Mouse (Mus musculus): Measurements from ENCODE around the gene Pde7b.

DNA sequence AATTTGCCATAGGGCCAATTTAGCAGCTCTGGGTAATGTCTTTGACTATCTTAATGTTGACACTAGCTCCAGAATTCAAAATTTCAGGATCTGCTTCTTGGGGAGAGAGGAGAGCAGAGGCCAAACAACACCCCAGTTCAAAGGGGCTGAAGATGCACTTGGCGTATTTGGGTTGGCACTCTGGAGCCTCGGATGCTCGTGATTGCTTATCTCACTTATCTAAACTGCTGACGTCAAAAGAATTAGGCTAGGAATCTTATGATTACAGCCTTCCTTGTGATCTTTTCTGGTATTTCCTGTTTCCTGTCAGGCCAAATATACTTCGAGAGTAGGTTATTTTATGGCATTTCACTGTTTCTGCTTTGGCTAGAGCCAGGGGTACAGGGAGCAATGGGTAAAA, 191.1 kb downstream of the Pde7b start:
- TF ChIP-seq CTCF (IDR thresholded peaks at IDR 0.05; ENCODE audit: control insufficient read depth, insufficient read depth, insufficient replicate concordance, low read depth, low read length) (no peak), POLR2A (IDR thresholded peaks at IDR 0.05; ENCODE audit: control insufficient read depth, low read depth, low read length) (no peak)
